Mouse (Mus musculus) hindbrain, postnatal 0 days (tissue): ENCODE data around the gene Prkar1a. TPM values are rescaled to one million over a fixed set of nuclear protein-coding genes. Genes with fewer than 3 reads are reported as not detected.

Experiments used
- ATAC-seq: fragments of 200-750 bp; cut with Nextera tagmentation; 2 replicates; pipeline ENCODE4 v1.8.0; 2017; ENCODE audit warnings: mild to moderate bottlenecking, moderate TSS enrichment, moderate library complexity
- DNase-seq: peaks from one replicate; pipeline ENCODE4 v3.0.0-alpha.2; 2015; ENCODE audit warnings: low spot score
- H3K27ac ChIP-seq: fragments of 300-500 bp; sonication (generic); 2 replicates; pipeline ENCODE4 v1.5.1; 2014; ENCODE audit warnings: mild to moderate bottlenecking
- H3K27me3 ChIP-seq: fragments of 300-500 bp; sonication (generic); 2 replicates; pipeline ENCODE4 v1.6.1; 2014; ENCODE audit warnings: low read length, mixed read lengths; ENCODE audit not compliant: insufficient read depth
- H3K36me3 ChIP-seq: fragments of 300-500 bp; sonication (generic); 2 replicates; pipeline ENCODE4 v1.6.1; 2014; ENCODE audit warnings: low read length, mixed read lengths; ENCODE audit not compliant: insufficient read depth
- H3K4me1 ChIP-seq: fragments of 300-500 bp; sonication (generic); 2 replicates; pipeline ENCODE4 v1.6.1; 2014; ENCODE audit warnings: antibody characterized with exemption, low read length, mixed read lengths; ENCODE audit not compliant: insufficient read depth
- H3K4me2 ChIP-seq: fragments of 300-500 bp; sonication (generic); 2 replicates; pipeline ENCODE4 v1.6.1; 2014; ENCODE audit warnings: low read depth, mild to moderate bottlenecking, low read length, moderate library complexity, mixed read lengths
- H3K4me3 ChIP-seq: fragments of 300-500 bp; sonication (generic); 2 replicates; pipeline ENCODE4 v1.5.1; 2014; ENCODE audit warnings: low read length
- H3K9ac ChIP-seq: fragments of 300-500 bp; sonication (generic); replicated peaks from 2 replicates; pipeline ENCODE4 v1.6.1; 2014; ENCODE audit warnings: mild to moderate bottlenecking, low read length, moderate library complexity, mixed read lengths
- H3K9me3 ChIP-seq: fragments of 300-500 bp; sonication (generic); 2 replicates; pipeline ENCODE4 v1.6.1; 2016; ENCODE audit warnings: low read length, mixed read lengths
- CTCF ChIP-seq: IDR thresholded peaks from 2 replicates; pipeline ENCODE4 v1.5.1; 2016; ENCODE audit warnings: antibody characterized with exemption, control low read depth, low read depth
- WGBS: fragments of 180-500 bp; shearing (Covaris S2); extraction: QIAGEN DNeasy Blood & Tissue Kit; methylation state at CpG from one replicate; pipeline ENCODE4 v1.1.7; 2014; 5-methylcytosine and 5-hydroxymethylcytosine counted together
- polyA plus RNA-seq: library from polyadenylated mRNA; unstranded; fragments of >200 nt; fragmentation: Nextera tagmentation; extraction: Ambion mirVana; gene quantifications from 2 replicates; pipeline ENCODE4 v1.2.1, GENCODE M21; 2015
- total RNA-seq: library from RNA; depleted of rRNA; stranded (reverse); fragments of >200 nt; gene quantifications from 2 replicates; pipeline ENCODE4 v1.2.3, GENCODE M21; 2014; rRNA removed

Prkar1a gene
- 190 and 198 TPM in 2 replicates for total RNA-seq
- polyA plus RNA-seq: 425 and 435 TPM in 2 replicates

- no peak for TF ChIP-seq CTCF
- WGBS: 24% methylated on average over 8 of the region's 8 CpGs
- Histone ChIP-seq H3K9me3 (no peaks in the 10 kb centered on the region), H3K27me3 (no peaks in the 10 kb centered on the region), H3K36me3 (no peaks in the 10 kb centered on the region), H3K4me2 (peak within 1 kb of the TSS; percentile 84), H3K4me3 (peak within 1 kb of the TSS; percentile 99), H3K4me1 (peaks cover 30% of the 10 kb centered on the region), H3K27ac (peak within 1 kb of the TSS; percentile 98), H3K9ac (peak within 1 kb of the TSS; percentile 99)
- no peak for ATAC-seq
- peak; percentile 63 for DNase-seq
These were observed at the start of gene Prkar1a for GRCm38 (mm10) chr11:109649206-109649605. Gene Prkar1a, plus strand, starts transcription at chr11:109649405.

GRCm38 (mm10) chr11:109607600-109607999 lies 41.6 kb upstream of the Prkar1a start:
- H3K27me3 ChIP-seq: no peaks in the 10 kb centered on the region
- TF ChIP-seq CTCF: no peak
- H3K4me3 ChIP-seq: no peak overlapping the region
- no peaks in the 10 kb centered on the region for H3K36me3 ChIP-seq
- no peak overlapping the region for H3K4me2 ChIP-seq
- H3K9me3 ChIP-seq: no peaks in the 10 kb centered on the region
- DNase-seq (no peak), ATAC-seq (no peak)
- no peak overlapping the region for H3K9ac ChIP-seq
- H3K27ac ChIP-seq: no peak overlapping the region
- H3K4me1 ChIP-seq: no peaks in the 10 kb centered on the region; the same call in 1 of the 2 replicates
- 82% methylated on average over 6 of the region's 6 CpGs for WGBS

- ATAC-seq (no peak), DNase-seq (no peak)
- Histone ChIP-seq H3K9ac (no peak overlapping the region), H3K4me1 (no peaks in the 10 kb centered on the region; the same call in 1 of the 2 replicates), H3K9me3 (no peaks in the 10 kb centered on the region), H3K4me3 (no peak overlapping the region), H3K4me2 (0 out of 2 replicates have a peak overlapping the region, but pooled peaks have one; percentile 83), H3K36me3 (no peaks in the 10 kb centered on the region), H3K27me3 (no peaks in the 10 kb centered on the region), H3K27ac (no peak overlapping the region)
- TF ChIP-seq CTCF: no peak
- 62% methylated on average over 6 of the region's 6 CpGs for WGBS
These were observed 40.1 kb upstream of the Prkar1a start for GRCm38 (mm10) chr11:109608976-109609625.

- no peak for TF ChIP-seq CTCF
- no peaks in the 10 kb centered on the region for H3K27me3 ChIP-seq
- H3K9me3 ChIP-seq: no peaks in the 10 kb centered on the region
- no peaks in the 10 kb centered on the region for H3K36me3 ChIP-seq
- H3K27ac ChIP-seq: peak overlapping the region; percentile 87; the same call in 1 of the 2 replicates
- no peak for ATAC-seq
- peak overlapping the region; percentile 79 for H3K4me3 ChIP-seq
- H3K4me2 ChIP-seq: peak overlapping the region; percentile 83
- H3K9ac ChIP-seq: peak overlapping the region; percentile 86
- 16% methylated on average over 9 of the region's 9 CpGs for WGBS
- no peak for DNase-seq
- H3K4me1 ChIP-seq: no peaks in the 10 kb centered on the region; the same call in 1 of the 2 replicates
These were observed 39.0 kb upstream of the Prkar1a start for GRCm38 (mm10) chr11:109610046-109610794.

GRCm38 (mm10) chr11:109610795-109611302 lies 38.4 kb upstream of the Prkar1a start:
- no peaks in the 10 kb centered on the region for H3K36me3 ChIP-seq
- no peaks in the 10 kb centered on the region; the same call in 1 of the 2 replicates for H3K4me1 ChIP-seq
- no peak for DNase-seq
- H3K27me3 ChIP-seq: no peaks in the 10 kb centered on the region
- WGBS: under 1% methylated on average over 26 of the region's 26 CpGs
- TF ChIP-seq CTCF: peak; percentile 56
- H3K27ac ChIP-seq: peak overlapping the region; percentile 87
- no peaks in the 10 kb centered on the region for H3K9me3 ChIP-seq
- peak overlapping the region; percentile 83 for H3K4me2 ChIP-seq
- ATAC-seq: no peak
- peak overlapping the region; percentile 86 for H3K9ac ChIP-seq
- peak overlapping the region; percentile 79 for H3K4me3 ChIP-seq

GRCm38 (mm10) chr11:109611303-109612149 lies 37.7 kb upstream of the Prkar1a start, which contains the start of gene Wipi1:
Gene Wipi1, minus strand, starts transcription at chr11:109611967.
- no peaks in the 10 kb centered on the region for H3K27me3 ChIP-seq
- WGBS: under 1% methylated on average over 56 of the region's 58 CpGs
- peak within 1 kb of the TSS; percentile 79 for H3K4me3 ChIP-seq
- DNase-seq (peak; percentile 98), ATAC-seq (peak; percentile 98)
- peak within 1 kb of the TSS; percentile 83 for H3K4me2 ChIP-seq
- H3K36me3 ChIP-seq: no peaks in the 10 kb centered on the region
- H3K4me1 ChIP-seq: no peaks in the 10 kb centered on the region; the same call in 1 of the 2 replicates
- no peak for TF ChIP-seq CTCF
- peak within 1 kb of the TSS; percentile 87 for H3K27ac ChIP-seq
- peak within 1 kb of the TSS; percentile 86 for H3K9ac ChIP-seq
- H3K9me3 ChIP-seq: no peaks in the 10 kb centered on the region
